8 mouse cellular contexts compared by ENCODE assay signal in genomic region chr6:50806376-50807077, GRCm38 (mm10).
A peak's percentile ranks its signal among the peaks of the same experiment; 100 is the strongest.
DNase-seq lines count a peak whose midpoint lies in the region; ATAC-seq and TF ChIP-seq lines count a peak whose summit lies in the region.

No protein-coding gene starts in this region.

- H3K9ac ChIP-seq in forebrain, embryonic 16.5 days (replicated peaks; ENCODE audit: low read depth, low read length), result no peak overlapping the region
- H3K9ac ChIP-seq in intestine, embryonic 16.5 days (ENCODE audit: low read depth, low read length), result no peak overlapping the region
- H3K9ac ChIP-seq in liver, postnatal 0 days (replicated peaks), result no peak overlapping the region
- no peak overlapping the region for H3K9ac ChIP-seq in neural tube, embryonic 14.5 days (replicated peaks; ENCODE audit: low read depth, low read length)

- WGBS in forebrain, embryonic 16.5 days, result 17% methylated on average over 7 of the region's 7 CpGs
- 15% methylated on average over 7 of the region's 7 CpGs for WGBS in intestine, embryonic 16.5 days
- WGBS in liver, postnatal 0 days (ENCODE audit: insufficient replicate concordance), result 18% methylated on average over 7 of the region's 7 CpGs
- 18% methylated on average over 7 of the region's 7 CpGs for WGBS in neural tube, embryonic 14.5 days

- no peak overlapping the region for H3K4me2 ChIP-seq in forebrain, embryonic 16.5 days (ENCODE audit: low read length)
- no peak overlapping the region for H3K4me2 ChIP-seq in intestine, embryonic 16.5 days (ENCODE audit: low read depth, low read length)
- H3K4me2 ChIP-seq in liver, postnatal 0 days (ENCODE audit: low read depth, low read length), result no peak overlapping the region
- no peak overlapping the region for H3K4me2 ChIP-seq in neural tube, embryonic 14.5 days (ENCODE audit: low read depth, low read length)

- no peak overlapping the region for H3K27ac ChIP-seq in forebrain, embryonic 16.5 days (ENCODE audit: low read length)
- peak overlapping the region; percentile 84 for H3K27ac ChIP-seq in intestine, embryonic 16.5 days (ENCODE audit: low read length)
- H3K27ac ChIP-seq in liver, postnatal 0 days (ENCODE audit: low read depth), result no peak overlapping the region
- no peak overlapping the region for H3K27ac ChIP-seq in neural tube, embryonic 14.5 days (ENCODE audit: low read depth, low read length)

- H3K4me1 ChIP-seq in forebrain, embryonic 16.5 days (replicated peaks; ENCODE audit: control insufficient read depth, insufficient read depth, low read length), result peaks cover 22% of the 10 kb centered on the region
- peaks cover 21% of the 10 kb centered on the region for H3K4me1 ChIP-seq in intestine, embryonic 16.5 days (ENCODE audit: control insufficient read depth, insufficient read depth, low read length)
- no peaks in the 10 kb centered on the region for H3K4me1 ChIP-seq in liver, postnatal 0 days (ENCODE audit: insufficient read depth)
- peaks cover 21% of the 10 kb centered on the region for H3K4me1 ChIP-seq in neural tube, embryonic 14.5 days (ENCODE audit: control insufficient read depth, insufficient read depth, low read length)

- ATAC-seq in forebrain, embryonic 16.5 days, result peak; percentile 57
- ATAC-seq in intestine, embryonic 16.5 days, result peak; percentile 42
- peak; percentile 36; the same call in 1 of the 2 replicates for ATAC-seq in liver, postnatal 0 days
- peak; percentile 71; the same call in 1 of the 2 replicates for ATAC-seq in neural tube, embryonic 14.5 days (ENCODE audit: low read depth)
- no peak for ATAC-seq in erythroid progenitor cell, adult 5-6 weeks (replicated peaks; ENCODE audit: low FRiP score, poor library complexity, severe bottlenecking)

- H3K4me3 ChIP-seq in forebrain, embryonic 16.5 days (replicated peaks; ENCODE audit: low read length), result no peak overlapping the region
- no peak overlapping the region for H3K4me3 ChIP-seq in intestine, embryonic 16.5 days (ENCODE audit: low read length)
- H3K4me3 ChIP-seq in liver, postnatal 0 days (ENCODE audit: low read depth, low read length), result no peak overlapping the region
- no peak overlapping the region for H3K4me3 ChIP-seq in neural tube, embryonic 14.5 days (ENCODE audit: low read depth, low read length)

- peaks cover 2% of the 10 kb centered on the region; the same call in 1 of the 2 replicates for H3K27me3 ChIP-seq in forebrain, embryonic 16.5 days (replicated peaks; ENCODE audit: control insufficient read depth, insufficient read depth, low read length)
- H3K27me3 ChIP-seq in intestine, embryonic 16.5 days (replicated peaks; ENCODE audit: control insufficient read depth, insufficient read depth, low read length), result no peaks in the 10 kb centered on the region
- 0 out of 2 replicates have a peak, but pooled peaks cover 6% of the 10 kb centered on the region for H3K27me3 ChIP-seq in liver, postnatal 0 days (ENCODE audit: insufficient read depth, low read length)
- no peaks in the 10 kb centered on the region for H3K27me3 ChIP-seq in neural tube, embryonic 14.5 days (ENCODE audit: control insufficient read depth, insufficient read depth, low read length)

- no peaks in the 10 kb centered on the region for H3K36me3 ChIP-seq in forebrain, embryonic 16.5 days (ENCODE audit: control insufficient read depth, insufficient read depth)
- no peaks in the 10 kb centered on the region for H3K36me3 ChIP-seq in intestine, embryonic 16.5 days (ENCODE audit: control insufficient read depth, insufficient read depth, low read length)
- no peaks in the 10 kb centered on the region for H3K36me3 ChIP-seq in liver, postnatal 0 days (replicated peaks; ENCODE audit: insufficient read depth, low read length)
- H3K36me3 ChIP-seq in neural tube, embryonic 14.5 days (ENCODE audit: control insufficient read depth, insufficient read depth, low read length), result no peaks in the 10 kb centered on the region

- DNase-seq in urinary bladder, postnatal 14 days (ENCODE audit: low spot score), result peak; percentile 60
- DNase-seq in urinary bladder, postnatal 10 days (ENCODE audit: low spot score), result no peak
- peak; percentile 39 to 47 for DNase-seq in cerebellum, adult 18-20 months
- DNase-seq in liver, postnatal 0 days, result peak; percentile 59

- H3K9me3 ChIP-seq in forebrain, embryonic 16.5 days (ENCODE audit: control insufficient read depth, low read length), result no peaks in the 10 kb centered on the region
- H3K9me3 ChIP-seq in intestine, embryonic 16.5 days (ENCODE audit: control insufficient read depth, low read length), result no peaks in the 10 kb centered on the region
- no peaks in the 10 kb centered on the region for H3K9me3 ChIP-seq in liver, postnatal 0 days (ENCODE audit: low read length)
- no peaks in the 10 kb centered on the region for H3K9me3 ChIP-seq in neural tube, embryonic 14.5 days (ENCODE audit: control insufficient read depth, low read length)

- TF ChIP-seq EP300 in liver, postnatal 0 days (IDR thresholded peaks at IDR 0.05; ENCODE audit: low read depth), result no peak

- TF ChIP-seq CTCF in liver, postnatal 0 days (IDR thresholded peaks at IDR 0.05; ENCODE audit: low read depth), result peak; percentile 58
